Mouse (Mus musculus) lung, adult 2 months (tissue): ENCODE data around the gene Snx22. TPM values are rescaled to one million over a fixed set of nuclear protein-coding genes. Genes with fewer than 3 reads are reported as not detected.

Source experiments
- DNase-seq: peaks from one replicate; pipeline ENCODE4 v3.0.0; 2022
- H3K4me1 ChIP-seq: fragments of 200-500 bp; 2 replicates; pipeline ENCODE4 v1.6.1; 2011; ENCODE audit warnings: low read length; ENCODE audit not compliant: control insufficient read depth, insufficient read depth
- H3K4me3 ChIP-seq: fragments of 200-500 bp; replicated peaks from 2 replicates; pipeline ENCODE3; 2011; ENCODE audit warnings: low read depth, mild to moderate bottlenecking, control low read depth, low read length; ENCODE audit errors: extremely low read depth
- CTCF ChIP-seq: fragments of 200-500 bp; IDR thresholded peaks from 2 replicates; pipeline ENCODE4 v1.5.1; 2011; ENCODE audit warnings: mild to moderate bottlenecking, low read length, control low read depth; ENCODE audit not compliant: insufficient read depth
- POLR2A ChIP-seq: fragments of 200-500 bp; IDR thresholded peaks from 2 replicates; pipeline ENCODE4 v1.6.1; 2011; ENCODE audit warnings: low read depth, mild to moderate bottlenecking, control low read depth, low read length, borderline replicate concordance; ENCODE audit errors: extremely low read depth
- WGBS: fragments of 180-500 bp; shearing (Covaris S2); methylation state at CpG from one replicate; pipeline ENCODE4 v1.1.7; 2018; 5-methylcytosine and 5-hydroxymethylcytosine counted together
- polyA plus RNA-seq: library from polyadenylated mRNA; depleted of rRNA; stranded (reverse); fragments of >200 nt; gene quantifications from 2 replicates; pipeline ENCODE4 v1.2.3, GENCODE M21; 2012; rRNA removed

Snx22 gene
- 14.5 and 18.0 TPM in 2 replicates for polyA plus RNA-seq

- WGBS, result 1% methylated on average over 22 of the region's 22 CpGs
- peak; percentile 31; the same call in 1 of the 2 replicates for TF ChIP-seq POLR2A
- TF ChIP-seq CTCF, result no peak
- peak; percentile 90 for DNase-seq
- peak within 1 kb of the TSS; percentile 48 for H3K4me3 ChIP-seq
- H3K4me1 ChIP-seq, result peaks cover 4% of the 10 kb centered on the region; the same call in 1 of the 2 replicates
Measured at GRCm38 (mm10) chr9:66069583-66069982, at the start of gene Snx22. TSS of gene Snx22 (minus strand) at chr9:66069719.

GRCm38 (mm10) chr9:66116890-66117289, 47.4 kb upstream of the Snx22 start:
- H3K4me3 ChIP-seq, result no peak overlapping the region
- WGBS, result 54% methylated on average over 8 of the region's 8 CpGs
- H3K4me1 ChIP-seq, result peaks cover 2% of the 10 kb centered on the region
- TF ChIP-seq POLR2A (no peak), CTCF (no peak)
- DNase-seq, result no peak

GRCm38 (mm10) chr9:66114341-66114740, 44.8 kb upstream of the Snx22 start:
- no peak overlapping the region for H3K4me3 ChIP-seq
- WGBS, result 77% methylated on average over 3 of the region's 3 CpGs
- no peak for DNase-seq
- no peak for TF ChIP-seq POLR2A
- no peak for TF ChIP-seq CTCF
- H3K4me1 ChIP-seq, result peaks cover 4% of the 10 kb centered on the region; the same call in 1 of the 2 replicates

GRCm38 (mm10) chr9:66110611-66111379, 41.3 kb upstream of the Snx22 start:
- DNase-seq, result no peak
- Histone ChIP-seq H3K4me3 (no peak overlapping the region), H3K4me1 (peaks cover 4% of the 10 kb centered on the region; the same call in 1 of the 2 replicates)
- TF ChIP-seq POLR2A (no peak), CTCF (no peak)
- 88% methylated on average over 8 of the region's 8 CpGs for WGBS

- Histone ChIP-seq H3K4me1 (peaks cover 4% of the 10 kb centered on the region; the same call in 1 of the 2 replicates), H3K4me3 (no peak overlapping the region)
- 58% methylated on average over 8 of the region's 8 CpGs for WGBS
- TF ChIP-seq POLR2A, result no peak
- no peak for TF ChIP-seq CTCF
- DNase-seq, result no peak
Measured at GRCm38 (mm10) chr9:66110126-66110525, 40.6 kb upstream of the Snx22 start.

GRCm38 (mm10) chr9:66109574-66109973, 40.1 kb upstream of the Snx22 start:
- TF ChIP-seq CTCF (no peak), POLR2A (no peak)
- H3K4me3 ChIP-seq, result no peak overlapping the region
- 97% methylated on average over 1 of the region's 1 CpGs for WGBS
- DNase-seq, result no peak
- peaks cover 2% of the 10 kb centered on the region; the same call in 1 of the 2 replicates for H3K4me1 ChIP-seq

GRCm38 (mm10) chr9:66105168-66105567, 35.6 kb upstream of the Snx22 start:
- no peaks in the 10 kb centered on the region for H3K4me1 ChIP-seq
- 69% methylated on average over 8 of the region's 8 CpGs for WGBS
- H3K4me3 ChIP-seq, result no peak overlapping the region
- no peak for TF ChIP-seq CTCF
- no peak for TF ChIP-seq POLR2A
- DNase-seq, result no peak

GRCm38 (mm10) chr9:66104601-66105000, 35.1 kb upstream of the Snx22 start:
- H3K4me3 ChIP-seq, result no peak overlapping the region
- WGBS, result 79% methylated on average over 4 of the region's 4 CpGs
- H3K4me1 ChIP-seq, result no peaks in the 10 kb centered on the region
- DNase-seq, result no peak
- TF ChIP-seq POLR2A (no peak), CTCF (no peak)

- TF ChIP-seq POLR2A (no peak), CTCF (no peak)
- no peak for DNase-seq
- WGBS, result 90% methylated on average over 6 of the region's 6 CpGs
- no peak overlapping the region for H3K4me3 ChIP-seq
- H3K4me1 ChIP-seq, result no peaks in the 10 kb centered on the region
Measured at GRCm38 (mm10) chr9:66102668-66103067, 33.1 kb upstream of the Snx22 start.

- H3K4me3 ChIP-seq, result no peak overlapping the region
- H3K4me1 ChIP-seq, result no peaks in the 10 kb centered on the region
- DNase-seq, result no peak
- TF ChIP-seq POLR2A (no peak), CTCF (no peak)
- 77% methylated on average over 8 of the region's 8 CpGs for WGBS
Measured at GRCm38 (mm10) chr9:66101577-66101976, 32.1 kb upstream of the Snx22 start.

- no peak for TF ChIP-seq POLR2A
- Histone ChIP-seq H3K4me1 (peaks cover 9% of the 10 kb centered on the region), H3K4me3 (no peak overlapping the region)
- DNase-seq, result no peak
- WGBS, result 63% methylated on average over 2 of the region's 2 CpGs
Measured at GRCm38 (mm10) chr9:66092664-66093063, 23.1 kb upstream of the Snx22 start.
